15 mouse cellular contexts compared by ENCODE assay signal in the genomic region with DNA sequence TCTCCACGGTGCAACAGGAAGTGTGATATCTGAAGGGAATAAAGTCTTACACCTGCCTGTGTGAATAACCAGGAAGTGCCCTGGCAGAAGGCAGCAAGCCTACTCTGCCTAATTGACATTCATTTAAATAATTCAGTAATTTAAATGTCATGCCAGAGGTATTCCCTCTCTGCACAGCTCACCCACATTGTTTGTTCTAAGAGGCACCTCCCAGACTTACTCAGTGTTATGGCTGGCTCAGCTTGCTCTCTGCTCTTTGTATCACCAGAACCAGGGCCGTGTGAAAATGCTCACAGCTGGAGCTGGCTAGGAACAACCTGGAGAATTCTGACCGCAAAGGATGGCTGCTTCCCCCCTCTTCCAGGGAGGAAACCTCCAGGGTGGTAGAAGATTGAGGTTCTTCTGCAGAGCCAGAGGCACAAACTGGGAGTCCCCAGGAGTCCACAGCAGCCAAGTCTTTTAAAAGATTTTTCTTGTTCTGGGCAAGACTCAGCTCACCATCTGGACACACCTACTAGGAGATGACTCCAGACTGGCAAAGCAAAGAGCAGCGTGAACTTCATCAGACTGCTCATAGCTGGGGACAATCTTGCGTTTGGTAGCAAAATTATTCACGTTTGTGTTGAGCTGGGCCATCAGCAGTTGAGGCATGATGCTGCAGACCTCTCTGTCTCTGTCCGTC. TPM values are rescaled to one million over a fixed set of nuclear protein-coding genes. Genes with fewer than 3 reads are reported as not detected.
DNase-seq lines count a peak whose midpoint lies in the region; ATAC-seq and TF ChIP-seq lines count a peak whose summit lies in the region.
"Had no signal": no experiment of that assay in that cellular context is flagged by ENCODE, and none has a peak within 500 bp of the region (broad histone marks: within the 10 kb centered on the region; RNA-seq: fewer than 3 reads in every experiment).

No protein-coding gene starts in this region.

- no peak for DNase-seq in heart, embryonic 10.5 days (ENCODE audit: low spot score)
- DNase-seq in heart, postnatal 36 days: no peak
- DNase-seq in lung, postnatal 0 days (ENCODE audit: low spot score): peak; percentile 20
- DNase-seq in lung, postnatal 25 days (ENCODE audit: low spot score): no peak
- DNase-seq in embryonic facial prominence, embryonic 14.5 days (ENCODE audit: low spot score): peak; percentile 41
- no peak for DNase-seq in ovary, postnatal 10 days (ENCODE audit: low spot score)
- no peak for DNase-seq in gastrocnemius, adult 18-20 months (ENCODE audit: low spot score)
- DNase-seq: cerebellum, adult 11-12 months; thymus, postnatal 25 days had no signal

- peak overlapping the region; percentile 69; the same call in 1 of the 2 replicates for H3K27ac ChIP-seq in heart, embryonic 10.5 days
- H3K27ac ChIP-seq in lung, postnatal 0 days (ENCODE audit: low read length): peak overlapping the region; percentile 55
- peak overlapping the region; percentile 33; the same call in 1 of the 2 replicates for H3K27ac ChIP-seq in embryonic facial prominence, embryonic 14.5 days (replicated peaks; ENCODE audit: low read depth, low read length)
- H3K27ac ChIP-seq in limb, embryonic 15.5 days: 0 out of 2 replicates have a peak overlapping the region, but pooled peaks have one; percentile 27
- H3K27ac ChIP-seq: embryonic facial prominence, embryonic 12.5 days; hindbrain, embryonic 12.5 days; liver, embryonic 15.5 days had no signal

- WGBS in heart, embryonic 10.5 days: 50% methylated on average over 7 of the region's 7 CpGs
- WGBS in lung, postnatal 0 days: 53% methylated on average over 7 of the region's 7 CpGs
- WGBS in embryonic facial prominence, embryonic 14.5 days: 60% methylated on average over 7 of the region's 7 CpGs
- WGBS in limb, embryonic 15.5 days: 55% methylated on average over 7 of the region's 7 CpGs

- H3K4me3 ChIP-seq in heart, embryonic 10.5 days: no peak overlapping the region
- H3K4me3 ChIP-seq in lung, postnatal 0 days (ENCODE audit: low read depth, low read length): no peak overlapping the region
- no peak overlapping the region for H3K4me3 ChIP-seq in embryonic facial prominence, embryonic 14.5 days (ENCODE audit: low read depth, low read length)
- H3K4me3 ChIP-seq in limb, embryonic 15.5 days: no peak overlapping the region
- H3K4me3 ChIP-seq: embryonic facial prominence, embryonic 12.5 days; hindbrain, embryonic 12.5 days; liver, embryonic 15.5 days had no signal

- peaks cover 58% of the 10 kb centered on the region for H3K4me1 ChIP-seq in heart, embryonic 10.5 days
- H3K4me1 ChIP-seq in lung, postnatal 0 days (ENCODE audit: insufficient read depth, low read depth, low read length): peaks cover 11% of the 10 kb centered on the region; the same call in 1 of the 2 replicates
- H3K4me1 ChIP-seq in embryonic facial prominence, embryonic 14.5 days (ENCODE audit: control insufficient read depth, insufficient read depth, low read length): peaks cover 31% of the 10 kb centered on the region
- peaks cover 39% of the 10 kb centered on the region for H3K4me1 ChIP-seq in limb, embryonic 15.5 days

- no peaks in the 10 kb centered on the region for H3K9me3 ChIP-seq in heart, embryonic 10.5 days
- no peaks in the 10 kb centered on the region for H3K9me3 ChIP-seq in lung, postnatal 0 days (ENCODE audit: low read length)
- no peaks in the 10 kb centered on the region for H3K9me3 ChIP-seq in embryonic facial prominence, embryonic 14.5 days (ENCODE audit: control insufficient read depth, low read length)
- H3K9me3 ChIP-seq in limb, embryonic 15.5 days: no peaks in the 10 kb centered on the region
- H3K9me3 ChIP-seq: embryonic facial prominence, embryonic 12.5 days; hindbrain, embryonic 12.5 days; liver, embryonic 15.5 days had no signal

- peaks cover 3% of the 10 kb centered on the region; the same call in 1 of the 2 replicates for H3K36me3 ChIP-seq in heart, embryonic 10.5 days
- H3K36me3 ChIP-seq in lung, postnatal 0 days (ENCODE audit: insufficient read depth, low read length): peaks cover 2% of the 10 kb centered on the region; the same call in 1 of the 2 replicates
- H3K36me3 ChIP-seq in embryonic facial prominence, embryonic 14.5 days (ENCODE audit: control insufficient read depth, insufficient read depth, low read length): no peaks in the 10 kb centered on the region; the same call in 1 of the 2 replicates
- peaks cover under 1% of the 10 kb centered on the region; the same call in 1 of the 2 replicates for H3K36me3 ChIP-seq in limb, embryonic 15.5 days
- H3K36me3 ChIP-seq: embryonic facial prominence, embryonic 12.5 days; hindbrain, embryonic 12.5 days; liver, embryonic 15.5 days had no signal

- no peak for TF ChIP-seq CTCF in lung, postnatal 0 days (IDR thresholded peaks at IDR 0.05)

- ATAC-seq in lung, postnatal 0 days: no peak
- ATAC-seq in embryonic facial prominence, embryonic 14.5 days (ENCODE audit: low read depth): 0 out of 2 replicates have a peak, but pooled peaks have one; percentile 21
- no peak for ATAC-seq in limb, embryonic 15.5 days (ENCODE audit: insufficient number of reproducible peaks, low FRiP score, low TSS enrichment, low read depth)

- no peak for TF ChIP-seq EP300 in lung, postnatal 0 days (IDR thresholded peaks at IDR 0.05)

- H3K4me2 ChIP-seq in lung, postnatal 0 days (replicated peaks; ENCODE audit: low read depth, low read length): no peak overlapping the region
- no peak overlapping the region for H3K4me2 ChIP-seq in embryonic facial prominence, embryonic 14.5 days (ENCODE audit: low read depth, low read length)
- H3K4me2 ChIP-seq in limb, embryonic 15.5 days: no peak overlapping the region
- H3K4me2 ChIP-seq: embryonic facial prominence, embryonic 12.5 days; hindbrain, embryonic 12.5 days; liver, embryonic 15.5 days had no signal

- no peak overlapping the region for H3K9ac ChIP-seq in lung, postnatal 0 days (replicated peaks; ENCODE audit: low read depth)
- no peak overlapping the region for H3K9ac ChIP-seq in embryonic facial prominence, embryonic 14.5 days (ENCODE audit: low read depth, low read length)
- no peak overlapping the region for H3K9ac ChIP-seq in limb, embryonic 15.5 days
- H3K9ac ChIP-seq: embryonic facial prominence, embryonic 12.5 days; hindbrain, embryonic 12.5 days; liver, embryonic 15.5 days had no signal

- no peaks in the 10 kb centered on the region for H3K27me3 ChIP-seq in heart, embryonic 10.5 days (ENCODE audit: insufficient read depth, poor library complexity, severe bottlenecking)
- no peaks in the 10 kb centered on the region for H3K27me3 ChIP-seq in lung, postnatal 0 days (replicated peaks; ENCODE audit: insufficient read depth, low read length)
- H3K27me3 ChIP-seq in embryonic facial prominence, embryonic 14.5 days (replicated peaks; ENCODE audit: control insufficient read depth, insufficient read depth, low read length): no peaks in the 10 kb centered on the region
- H3K27me3 ChIP-seq in limb, embryonic 15.5 days: no peaks in the 10 kb centered on the region
- H3K27me3 ChIP-seq: embryonic facial prominence, embryonic 12.5 days; hindbrain, embryonic 12.5 days; liver, embryonic 15.5 days had no signal

- intact Hi-C loops in heart, postnatal 36 days (cut with DNase I): no loop called here

RNA-seq across cellular contexts. Expression of a gene that starts 14.5 kb away (rescaled TPM):
- not detected in 2 replicates for polyA plus RNA-seq in heart, embryonic 10.5 days (2016; fragmentation: Nextera tagmentation; extraction: Ambion mirVana)
- not detected for total RNA-seq in heart, postnatal 36 days (2021)
- not detected in 2 replicates for polyA plus RNA-seq in lung, postnatal 0 days (2015; fragmentation: Nextera tagmentation; extraction: Ambion mirVana)
- polyA plus RNA-seq in embryonic facial prominence, embryonic 14.5 days (2014; fragmentation: Nextera tagmentation; extraction: Ambion mirVana): not detected in 2 replicates
- not detected in 2 replicates for polyA plus RNA-seq in limb, embryonic 15.5 days (2015; fragmentation: Nextera tagmentation; extraction: Ambion mirVana)
- total RNA-seq in gastrocnemius, adult 18-20 months (2021): not detected
- total RNA-seq: layer of hippocampus, adult 8-10 months; monocyte, adult 5-6 weeks had no signal
- polyA plus RNA-seq: embryonic facial prominence, embryonic 12.5 days; hindbrain, embryonic 12.5 days; liver, embryonic 15.5 days had no signal

Comparison
In these comparisons a context has a peak if more than half of its experiments do, and no peak if none do; other contexts are left out.
1. DNase-seq: peak in lung, postnatal 0 days (single experiment) and embryonic facial prominence, embryonic 14.5 days (single experiment); none in heart, embryonic 10.5 days (single experiment), heart, postnatal 36 days (0 of 2), lung, postnatal 25 days (single experiment), ovary, postnatal 10 days (single experiment) and gastrocnemius, adult 18-20 months (single experiment).
2. Peak in every context shown above with its lines, with median percentiles within 50 percentile points of each other: H3K27ac ChIP-seq.